Mouse (Mus musculus): ENCODE measurements around the gene Gm45713. TPM values are rescaled to one million over a fixed set of nuclear protein-coding genes. Genes with fewer than 3 reads are reported as not detected.
"Not testable (repeated sequence)": the region's sequence is repeated elsewhere in the genome, so short reads cannot be mapped to it uniquely, and the experiment has no call there.

Gene Gm45713
- total RNA-seq, 1 experiment: 0.36 TPM

DNA sequence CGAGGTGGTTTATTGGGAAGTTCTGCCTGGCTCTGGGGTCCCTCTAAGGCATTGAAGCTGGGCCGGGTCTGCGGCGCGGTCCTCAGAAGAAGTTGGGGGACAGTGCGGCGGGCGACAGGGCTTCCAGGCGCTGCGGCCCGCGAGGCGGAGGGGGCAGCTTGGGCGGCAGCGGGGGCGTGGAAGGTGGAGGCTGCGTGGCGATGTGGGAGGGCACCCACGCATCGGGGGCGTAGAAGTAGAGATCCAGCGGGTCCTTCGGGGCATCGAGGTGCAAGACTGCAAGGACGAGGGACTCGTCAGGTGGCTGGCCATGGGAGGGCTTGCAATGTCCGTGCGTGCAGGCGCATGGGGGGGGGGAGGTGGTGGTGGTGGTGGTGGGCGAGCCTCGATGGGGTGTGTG, 40.3 kb upstream of the Gm45713 start:
- H3K9me3 ChIP-seq (ENCODE audit: control insufficient read depth, insufficient read depth, low read depth, low read length): no peaks in the 10 kb centered on the region
- peak overlapping the region; percentile 57 to 68 for H3K4me3 ChIP-seq (ENCODE audit: insufficient read depth in 1 of 2, low read depth in 1 of 2, low read length in 2 of 2, poor library complexity in 1 of 2, severe bottlenecking in 1 of 2)
- DNase-seq (ENCODE audit: low read depth, low spot score): no peak
- no peak overlapping the region for H3K27ac ChIP-seq (ENCODE audit: insufficient read depth, low read depth, low read length, poor library complexity, severe bottlenecking)
- H3K36me3 ChIP-seq (ENCODE audit: control insufficient read depth, insufficient read depth, low read length, poor library complexity, severe bottlenecking): no peaks in the 10 kb centered on the region
- 0 out of 2 replicates have a peak overlapping the region, but pooled peaks have one; percentile 11 for H3K9ac ChIP-seq (ENCODE audit: insufficient read depth, low read depth, low read length, poor library complexity, severe bottlenecking)
- H3K4me1 ChIP-seq (ENCODE audit: control insufficient read depth in 2 of 2, insufficient read depth in 2 of 2, low read length in 2 of 2, poor library complexity in 1 of 2): peaks cover under 1 to 30% of the 10 kb centered on the region in 2 experiments; a peak in 3 of 4 replicates
- no peak for TF ChIP-seq ZC3H11A (IDR thresholded peaks at IDR 0.05; ENCODE audit: borderline replicate concordance, low read depth, low read length)
- no peak for TF ChIP-seq CHD2 (IDR thresholded peaks at IDR 0.05; ENCODE audit: low read depth, low read length)
- TF ChIP-seq HCFC1 (IDR thresholded peaks at IDR 0.05; ENCODE audit: borderline replicate concordance, insufficient read depth, low read length): no peak
- TF ChIP-seq MAFK (IDR thresholded peaks at IDR 0.05; ENCODE audit: insufficient read depth, low read depth, low read length): no peak
- no peak for TF ChIP-seq ZNF384 (IDR thresholded peaks at IDR 0.05; ENCODE audit: low read depth, low read length)
- in situ Hi-C loops (cut with MboI; ENCODE audit: low sequenced_read_pairs in 2 of 2, unreplicated experiment in 2 of 2): no loop called here

DNA sequence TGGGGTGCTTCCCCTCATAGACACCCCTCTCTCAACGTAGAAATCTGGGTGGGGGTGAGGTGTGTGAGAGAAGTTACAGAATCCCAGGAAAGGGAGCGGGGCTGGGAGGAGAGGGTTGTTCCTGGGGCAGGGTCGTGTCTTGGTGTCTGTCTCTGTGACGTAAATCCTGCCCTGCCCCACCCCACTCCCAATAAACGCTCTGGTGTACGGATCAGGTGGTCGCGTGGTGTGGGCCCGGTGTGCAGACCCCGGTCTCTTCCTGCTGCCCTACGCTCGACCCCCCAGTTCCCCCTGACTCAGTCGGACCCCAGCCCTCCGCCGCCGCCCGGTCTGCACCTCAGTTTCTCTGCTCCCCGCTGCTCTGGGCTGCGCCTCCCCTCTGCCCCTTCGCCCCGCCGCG, 39.9 kb upstream of the Gm45713 start:
- no peak for DNase-seq (ENCODE audit: low read depth, low spot score)
- Histone ChIP-seq H3K4me1 (ENCODE audit: control insufficient read depth in 2 of 2, insufficient read depth in 2 of 2, low read length in 2 of 2, poor library complexity in 1 of 2) (peaks cover 2 to 28% of the 10 kb centered on the region in 2 experiments; a peak in 3 of 4 replicates), H3K36me3 (ENCODE audit: control insufficient read depth, insufficient read depth, low read length, poor library complexity, severe bottlenecking) (no peaks in the 10 kb centered on the region), H3K4me3 (ENCODE audit: insufficient read depth in 1 of 2, low read depth in 1 of 2, low read length in 2 of 2, poor library complexity in 1 of 2, severe bottlenecking in 1 of 2) (peak overlapping the region; percentile 57 to 68), H3K9ac (ENCODE audit: insufficient read depth, low read depth, low read length, poor library complexity, severe bottlenecking) (0 out of 2 replicates have a peak overlapping the region, but pooled peaks have one; percentile 11), H3K9me3 (ENCODE audit: control insufficient read depth, insufficient read depth, low read depth, low read length) (no peaks in the 10 kb centered on the region), H3K27ac (ENCODE audit: insufficient read depth, low read depth, low read length, poor library complexity, severe bottlenecking) (no peak overlapping the region)
- in situ Hi-C loops (cut with MboI; ENCODE audit: low sequenced_read_pairs in 2 of 2, unreplicated experiment in 2 of 2): no loop called here
- TF ChIP-seq CHD2 (IDR thresholded peaks at IDR 0.05; ENCODE audit: low read depth, low read length) (no peak), ZNF384 (IDR thresholded peaks at IDR 0.05; ENCODE audit: low read depth, low read length) (no peak)

DNA sequence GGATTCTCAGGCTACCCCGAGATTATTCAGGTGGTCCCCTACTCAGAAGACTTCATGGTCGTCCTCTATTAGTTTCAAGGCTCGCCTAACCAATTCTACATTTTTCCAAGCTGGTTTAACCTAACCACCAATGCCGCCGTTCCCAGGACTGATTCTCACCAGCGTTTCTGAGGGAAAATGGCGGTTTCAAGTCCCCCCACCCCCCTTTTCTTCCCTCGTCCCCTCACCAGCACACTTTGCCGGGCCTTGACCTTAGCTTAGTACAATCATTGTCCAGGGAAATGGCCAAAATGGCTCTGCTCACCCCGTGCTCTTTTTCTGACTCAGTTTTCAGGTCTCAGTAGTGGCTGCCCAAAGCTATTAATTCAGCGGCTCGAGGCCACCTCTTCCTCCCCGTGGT, 39.4 kb upstream of the Gm45713 start:
- peak overlapping the region; percentile 17 to 68; a peak in 1 of 4 replicates for H3K4me3 ChIP-seq (ENCODE audit: insufficient read depth in 1 of 2, low read depth in 1 of 2, low read length in 2 of 2, poor library complexity in 1 of 2, severe bottlenecking in 1 of 2)
- H3K9ac ChIP-seq (ENCODE audit: insufficient read depth, low read depth, low read length, poor library complexity, severe bottlenecking): no peak overlapping the region
- in situ Hi-C loops (cut with MboI; ENCODE audit: low sequenced_read_pairs in 2 of 2, unreplicated experiment in 2 of 2): no loop called here
- no peak overlapping the region for H3K27ac ChIP-seq (ENCODE audit: insufficient read depth, low read depth, low read length, poor library complexity, severe bottlenecking)
- no peaks in the 10 kb centered on the region for H3K9me3 ChIP-seq (ENCODE audit: control insufficient read depth, insufficient read depth, low read depth, low read length)
- H3K4me1 ChIP-seq (ENCODE audit: control insufficient read depth in 2 of 2, insufficient read depth in 2 of 2, low read length in 2 of 2, poor library complexity in 1 of 2): peaks cover 2 to 25% of the 10 kb centered on the region in 2 experiments; a peak in 3 of 4 replicates
- no peak for TF ChIP-seq MAFK (IDR thresholded peaks at IDR 0.05; ENCODE audit: insufficient read depth, low read depth, low read length)
- no peak for TF ChIP-seq HCFC1 (IDR thresholded peaks at IDR 0.05; ENCODE audit: borderline replicate concordance, insufficient read depth, low read length)
- no peak for TF ChIP-seq CHD2 (IDR thresholded peaks at IDR 0.05; ENCODE audit: low read depth, low read length)
- TF ChIP-seq ZNF384 (IDR thresholded peaks at IDR 0.05; ENCODE audit: low read depth, low read length): no peak
- no peak for TF ChIP-seq ZC3H11A (IDR thresholded peaks at IDR 0.05; ENCODE audit: borderline replicate concordance, low read depth, low read length)
- H3K36me3 ChIP-seq (ENCODE audit: control insufficient read depth, insufficient read depth, low read length, poor library complexity, severe bottlenecking): no peaks in the 10 kb centered on the region
- DNase-seq (ENCODE audit: low read depth, low spot score): no peak

DNA sequence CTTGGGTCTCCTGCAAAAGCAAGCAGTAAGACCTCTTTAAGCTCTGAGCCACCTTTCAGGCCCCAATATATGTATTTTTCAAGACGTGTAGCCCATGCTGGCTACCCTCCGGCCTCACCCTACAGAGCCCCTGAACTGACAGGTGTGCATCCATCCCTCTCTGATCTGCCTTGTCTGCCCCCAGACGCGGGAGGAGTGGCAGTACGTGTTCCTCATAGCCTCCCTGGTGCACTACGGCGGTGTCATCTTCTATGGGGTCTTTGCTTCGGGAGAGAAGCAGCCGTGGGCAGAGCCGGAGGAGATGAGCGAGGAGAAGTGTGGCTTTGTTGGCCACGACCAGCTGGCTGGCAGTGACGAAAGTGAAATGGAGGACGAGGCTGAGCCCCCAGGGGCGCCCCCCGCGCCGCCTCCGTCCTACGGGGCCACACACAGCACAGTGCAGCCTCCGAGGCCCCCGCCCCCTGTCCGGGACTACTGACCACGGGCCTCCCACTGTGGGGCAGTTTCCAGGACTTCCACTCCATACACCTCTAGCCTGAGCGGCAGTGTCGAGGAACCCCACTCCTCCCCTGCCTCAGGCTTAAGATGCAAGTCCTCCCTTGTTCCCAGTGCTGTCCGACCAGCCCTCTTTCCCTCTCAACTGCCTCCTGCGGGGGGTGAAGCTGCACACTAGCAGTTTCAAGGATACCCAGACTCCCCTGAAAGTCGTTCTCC, 38.7 kb upstream of the Gm45713 start:
- Histone ChIP-seq H3K4me3 (ENCODE audit: insufficient read depth in 1 of 2, low read depth in 1 of 2, low read length in 2 of 2, poor library complexity in 1 of 2, severe bottlenecking in 1 of 2) (peak overlapping the region; percentile 17 to 68; a peak in 2 of 4 replicates), H3K36me3 (ENCODE audit: control insufficient read depth, insufficient read depth, low read length, poor library complexity, severe bottlenecking) (no peaks in the 10 kb centered on the region), H3K9ac (ENCODE audit: insufficient read depth, low read depth, low read length, poor library complexity, severe bottlenecking) (no peak overlapping the region), H3K4me1 (ENCODE audit: control insufficient read depth in 2 of 2, insufficient read depth in 2 of 2, low read length in 2 of 2, poor library complexity in 1 of 2) (peaks cover 2 to 25% of the 10 kb centered on the region in 2 experiments; a peak in 3 of 4 replicates), H3K27ac (ENCODE audit: insufficient read depth, low read depth, low read length, poor library complexity, severe bottlenecking) (no peak overlapping the region), H3K9me3 (ENCODE audit: control insufficient read depth, insufficient read depth, low read depth, low read length) (no peaks in the 10 kb centered on the region)
- in situ Hi-C loops (cut with MboI; ENCODE audit: low sequenced_read_pairs in 2 of 2, unreplicated experiment in 2 of 2): no loop called here
- TF ChIP-seq HCFC1 (IDR thresholded peaks at IDR 0.05; ENCODE audit: borderline replicate concordance, insufficient read depth, low read length): no peak
- TF ChIP-seq MAFK (IDR thresholded peaks at IDR 0.05; ENCODE audit: insufficient read depth, low read depth, low read length): no peak
- TF ChIP-seq ZC3H11A (IDR thresholded peaks at IDR 0.05; ENCODE audit: borderline replicate concordance, low read depth, low read length): no peak
- no peak for TF ChIP-seq ZNF384 (IDR thresholded peaks at IDR 0.05; ENCODE audit: low read depth, low read length)
- TF ChIP-seq CHD2 (IDR thresholded peaks at IDR 0.05; ENCODE audit: low read depth, low read length): no peak
- DNase-seq (ENCODE audit: low read depth, low spot score): no peak

DNA sequence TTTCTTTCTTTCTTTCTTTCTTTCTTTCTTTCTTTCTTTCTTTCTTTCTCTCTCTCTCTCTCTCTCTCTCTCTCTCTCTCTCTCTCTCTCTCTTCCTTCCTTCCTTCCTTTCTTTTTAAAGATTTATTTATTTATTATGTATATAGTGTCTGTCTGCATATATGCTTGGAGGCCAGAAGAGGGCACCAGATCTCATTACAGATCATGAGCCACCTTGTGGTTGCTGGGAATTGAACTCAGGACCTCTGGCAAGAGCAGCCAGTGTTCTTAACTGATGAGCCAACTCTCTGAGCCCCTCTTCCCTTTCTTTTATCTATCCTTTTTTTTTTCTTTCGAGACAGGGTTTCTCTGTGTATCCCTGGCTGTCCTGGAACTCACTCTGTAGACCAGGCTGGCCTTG, 37.7 kb upstream of the Gm45713 start:
- H3K4me3 ChIP-seq (ENCODE audit: insufficient read depth in 1 of 2, low read depth in 1 of 2, low read length in 2 of 2, poor library complexity in 1 of 2, severe bottlenecking in 1 of 2); in situ Hi-C loops (cut with MboI; ENCODE audit: low sequenced_read_pairs in 2 of 2, unreplicated experiment in 2 of 2); H3K27ac ChIP-seq (ENCODE audit: insufficient read depth, low read depth, low read length, poor library complexity, severe bottlenecking); H3K36me3 ChIP-seq (ENCODE audit: control insufficient read depth, insufficient read depth, low read length, poor library complexity, severe bottlenecking); H3K9ac ChIP-seq (ENCODE audit: insufficient read depth, low read depth, low read length, poor library complexity, severe bottlenecking); DNase-seq (ENCODE audit: low read depth, low spot score); H3K9me3 ChIP-seq (ENCODE audit: control insufficient read depth, insufficient read depth, low read depth, low read length): not testable (repeated sequence)
- peaks cover 2 to 26% of the 10 kb centered on the region in 2 experiments; a peak in 3 of 4 replicates for H3K4me1 ChIP-seq (ENCODE audit: control insufficient read depth in 2 of 2, insufficient read depth in 2 of 2, low read length in 2 of 2, poor library complexity in 1 of 2)

All from ES-E14 (cell line).